Mouse (Mus musculus): ENCODE results near the gene Zfp185.

GRCm38 (mm10) chrX:73007597-73008479, 20.7 kb downstream of the Zfp185 start:
- TF ChIP-seq CTCF (IDR thresholded peaks at IDR 0.05; ENCODE audit: low read depth): peak; percentile 94
- no peak for TF ChIP-seq EP300 (IDR thresholded peaks at IDR 0.05; ENCODE audit: low read depth)
